Mouse (Mus musculus): Measurements from ENCODE around the gene Adgra1. TPM values are rescaled to one million over a fixed set of nuclear protein-coding genes. Genes with fewer than 3 reads are reported as not detected.

Gene Adgra1
- polyA plus RNA-seq, 1 experiment: 0.14 TPM

DNA sequence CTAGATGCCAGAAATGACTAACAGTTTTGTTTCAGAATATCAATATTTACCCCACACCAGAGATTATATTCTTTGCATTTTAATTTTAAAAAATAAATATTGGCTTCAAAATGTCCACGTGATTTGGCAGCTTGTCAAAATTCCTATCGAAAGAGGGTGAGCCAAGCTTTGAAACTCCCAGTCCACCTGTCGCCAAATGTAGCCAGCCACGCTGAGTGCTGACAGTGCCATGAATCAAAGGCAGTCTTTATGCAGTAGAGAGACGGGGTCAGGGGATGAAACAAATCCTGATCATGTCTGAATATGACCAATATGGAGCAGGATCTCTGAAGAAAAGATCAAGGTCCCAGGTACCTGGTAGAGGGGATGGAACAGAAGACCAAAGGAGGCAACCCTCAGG, 57.8 kb downstream of the Adgra1 start:
- Histone ChIP-seq H3K36me3 (ENCODE audit: control insufficient read depth, insufficient read depth) (no peaks in the 10 kb centered on the region), H3K79me3 (ENCODE audit: low read depth) (no peaks in the 10 kb centered on the region), H3ac (ENCODE audit: control insufficient read depth, insufficient read length, low read depth) (no peak overlapping the region), H3K79me2 (ENCODE audit: control insufficient read depth, insufficient read depth) (no peaks in the 10 kb centered on the region), H3K4me3 (ENCODE audit: insufficient read depth, poor library complexity, severe bottlenecking) (no peak overlapping the region), H3K27me3 (ENCODE audit: control insufficient read depth, insufficient read depth, insufficient read length) (peaks cover 24% of the 10 kb centered on the region)
- TF ChIP-seq FOSL1 (IDR thresholded peaks at IDR 0.05; ENCODE audit: insufficient read depth, low read length, poor library complexity, severe bottlenecking) (no peak), USF1 (IDR thresholded peaks at IDR 0.05; ENCODE audit: low read depth) (no peak), MYOD1 (IDR thresholded peaks at IDR 0.05; ENCODE audit: control insufficient read depth, insufficient read length, low read depth) (peak; percentile 72)

DNA sequence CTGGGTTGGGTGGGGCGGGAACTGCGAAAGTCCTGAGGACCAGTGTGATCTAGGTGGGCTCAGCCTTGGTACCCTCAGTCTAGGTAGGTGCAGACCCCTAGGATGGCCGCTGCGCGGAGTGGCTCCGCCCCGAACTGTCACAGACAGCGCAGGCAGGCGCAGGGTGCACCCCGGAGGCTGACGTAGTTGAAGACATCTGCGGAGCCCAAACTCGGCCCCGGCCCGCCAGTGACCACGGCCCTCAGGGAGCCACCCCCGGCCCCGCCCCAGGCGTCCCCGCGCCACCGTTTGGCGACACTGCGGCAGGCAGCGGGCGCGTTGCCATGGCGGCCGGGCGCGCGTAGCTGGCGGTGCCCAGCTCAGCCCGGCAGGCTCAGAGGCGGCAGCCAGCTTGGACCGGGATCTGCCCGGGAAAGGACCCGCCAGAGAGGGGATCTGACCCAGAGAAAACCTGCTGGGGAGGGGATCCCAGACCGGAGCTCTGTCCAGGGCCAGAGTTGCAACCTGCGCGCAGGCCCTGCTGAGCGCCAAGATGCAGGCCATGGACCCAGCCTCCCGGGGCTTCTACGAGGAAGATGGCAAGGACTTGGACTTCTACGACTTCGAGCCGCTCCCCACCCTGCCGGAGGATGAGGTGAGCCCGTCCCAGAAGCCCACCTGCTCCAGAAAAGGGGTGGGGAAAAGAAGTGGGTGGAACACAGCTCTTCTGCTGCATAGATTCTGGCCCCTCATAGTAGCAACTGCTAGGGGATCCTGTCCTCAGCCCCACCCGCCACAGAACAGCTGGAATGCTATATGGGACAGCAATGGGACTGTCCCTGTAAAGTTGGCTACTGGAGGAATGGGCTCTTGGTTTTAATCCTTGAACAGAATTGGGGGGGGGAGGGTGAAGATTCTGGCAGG, 60.9 kb downstream of the Adgra1 start, which contains the start of gene Kndc1:
TSS of gene Kndc1 (plus strand) at position 42 of the 903 bp plus-strand sequence.
- peaks cover 35% of the 10 kb centered on the region for H3K27me3 ChIP-seq (ENCODE audit: control insufficient read depth, insufficient read depth, insufficient read length)

DNA sequence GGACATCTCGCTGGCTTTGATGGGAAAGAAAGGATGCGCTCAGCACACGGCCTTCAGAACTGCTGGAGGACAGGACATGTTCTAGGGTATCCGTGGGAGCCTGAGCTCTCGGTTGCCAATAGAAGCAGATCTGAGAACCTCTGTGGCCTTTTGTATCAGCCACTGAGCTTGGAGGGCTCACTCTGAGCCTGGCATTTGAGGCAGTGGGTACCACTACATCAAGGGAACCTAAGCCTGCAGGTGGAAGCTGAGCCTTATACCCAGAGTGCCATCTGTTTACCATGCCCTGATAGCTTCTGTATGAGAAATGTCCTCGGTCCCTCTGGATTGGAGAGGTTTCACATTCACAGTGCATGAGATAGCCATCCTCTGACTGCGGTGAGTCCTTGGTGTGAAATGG, 62.3 kb downstream of the Adgra1 start:
- H3ac ChIP-seq (ENCODE audit: control insufficient read depth, insufficient read length, low read depth): no peak overlapping the region
- H3K79me3 ChIP-seq (ENCODE audit: low read depth): no peaks in the 10 kb centered on the region
- TF ChIP-seq FOSL1 (IDR thresholded peaks at IDR 0.05; ENCODE audit: insufficient read depth, low read length, poor library complexity, severe bottlenecking) (no peak), USF1 (IDR thresholded peaks at IDR 0.05; ENCODE audit: low read depth) (no peak), MAX (IDR thresholded peaks at IDR 0.05) (no peak), MYOD1 (IDR thresholded peaks at IDR 0.05; ENCODE audit: control insufficient read depth, insufficient read length, low read depth) (no peak), CEBPB (IDR thresholded peaks at IDR 0.05; ENCODE audit: low read depth) (no peak), CTCF (IDR thresholded peaks at IDR 0.05; ENCODE audit: control insufficient read depth, insufficient read depth, insufficient read length) (no peak), MYOG (IDR thresholded peaks at IDR 0.05; ENCODE audit: control insufficient read depth, extremely low read depth, insufficient read length) (no peak)
- peaks cover 46% of the 10 kb centered on the region for H3K27me3 ChIP-seq (ENCODE audit: control insufficient read depth, insufficient read depth, insufficient read length)
- no peaks in the 10 kb centered on the region for H3K79me2 ChIP-seq (ENCODE audit: control insufficient read depth, insufficient read depth)
- no peaks in the 10 kb centered on the region for H3K36me3 ChIP-seq (ENCODE audit: control insufficient read depth, insufficient read depth)
- H3K4me3 ChIP-seq (ENCODE audit: insufficient read depth, poor library complexity, severe bottlenecking): no peak overlapping the region

More for the DNA sequence above, 60.9 kb downstream of the Adgra1 start, which contains the start of gene Kndc1:
- no peaks in the 10 kb centered on the region for H3K79me3 ChIP-seq (ENCODE audit: low read depth)
- H3K79me2 ChIP-seq (ENCODE audit: control insufficient read depth, insufficient read depth): no peaks in the 10 kb centered on the region
- TF ChIP-seq MAX (IDR thresholded peaks at IDR 0.05) (no peak), USF1 (IDR thresholded peaks at IDR 0.05; ENCODE audit: low read depth) (no peak), CEBPB (IDR thresholded peaks at IDR 0.05; ENCODE audit: low read depth) (no peak), FOSL1 (IDR thresholded peaks at IDR 0.05; ENCODE audit: insufficient read depth, low read length, poor library complexity, severe bottlenecking) (no peak)
- H3ac ChIP-seq (ENCODE audit: control insufficient read depth, insufficient read length, low read depth): no peak within 1 kb of the TSS
- H3K36me3 ChIP-seq (ENCODE audit: control insufficient read depth, insufficient read depth): no peaks in the 10 kb centered on the region
- no peak within 1 kb of the TSS for H3K4me3 ChIP-seq (ENCODE audit: insufficient read depth, poor library complexity, severe bottlenecking)

DNA sequence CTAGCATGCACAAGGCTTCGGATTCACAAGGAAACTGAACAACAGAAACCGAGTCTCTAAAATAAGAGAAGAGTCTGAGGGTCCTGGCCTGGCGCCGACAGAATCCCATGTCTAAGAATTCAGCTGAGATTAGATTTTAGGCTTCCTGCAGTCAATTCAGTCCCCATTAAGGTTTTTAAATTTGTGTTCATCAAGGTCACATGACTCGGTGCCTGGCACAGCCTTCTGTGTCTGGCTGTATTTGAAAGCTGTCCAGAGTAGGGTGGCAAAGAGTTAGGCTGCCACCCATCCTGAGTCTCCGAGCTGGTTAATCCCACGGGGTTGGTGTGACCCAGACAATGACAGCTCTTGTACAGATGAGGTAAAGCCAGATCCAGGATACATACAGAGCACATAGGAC, 62.8 kb downstream of the Adgra1 start:
- no peaks in the 10 kb centered on the region for H3K79me2 ChIP-seq (ENCODE audit: control insufficient read depth, insufficient read depth)
- H3ac ChIP-seq (ENCODE audit: control insufficient read depth, insufficient read length, low read depth): no peak overlapping the region
- no peak overlapping the region for H3K4me3 ChIP-seq (ENCODE audit: insufficient read depth, poor library complexity, severe bottlenecking)
- H3K36me3 ChIP-seq (ENCODE audit: control insufficient read depth, insufficient read depth): no peaks in the 10 kb centered on the region
- H3K79me3 ChIP-seq (ENCODE audit: low read depth): no peaks in the 10 kb centered on the region
- peaks cover 49% of the 10 kb centered on the region for H3K27me3 ChIP-seq (ENCODE audit: control insufficient read depth, insufficient read depth, insufficient read length)
- no peak for TF ChIP-seq FOSL1 (IDR thresholded peaks at IDR 0.05; ENCODE audit: insufficient read depth, low read length, poor library complexity, severe bottlenecking)

DNA sequence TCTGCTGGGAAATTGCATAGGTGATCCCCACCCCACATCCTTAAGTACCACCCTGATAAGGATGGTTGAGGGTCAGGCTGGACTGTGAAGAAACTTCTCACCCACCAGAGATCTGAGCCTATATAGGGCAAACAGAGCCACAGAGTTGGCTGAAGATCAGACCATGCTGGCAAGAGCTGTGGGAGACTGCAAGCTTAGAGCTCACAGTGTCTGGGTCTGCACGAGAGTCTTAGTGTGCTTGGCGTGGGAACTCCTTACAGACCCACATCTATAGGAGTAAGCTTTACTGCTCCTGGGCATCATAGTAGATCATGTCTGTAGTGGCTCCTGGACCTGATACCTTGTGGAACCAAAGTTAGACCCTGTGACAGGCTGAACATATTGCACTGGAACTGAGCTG, 64.6 kb downstream of the Adgra1 start:
- TF ChIP-seq MAX (IDR thresholded peaks at IDR 0.05) (no peak), FOSL1 (IDR thresholded peaks at IDR 0.05; ENCODE audit: insufficient read depth, low read length, poor library complexity, severe bottlenecking) (no peak), CEBPB (IDR thresholded peaks at IDR 0.05; ENCODE audit: low read depth) (no peak), USF1 (IDR thresholded peaks at IDR 0.05; ENCODE audit: low read depth) (no peak), MYOD1 (IDR thresholded peaks at IDR 0.05; ENCODE audit: control insufficient read depth, insufficient read length, low read depth) (no peak), CTCF (IDR thresholded peaks at IDR 0.05; ENCODE audit: control insufficient read depth, insufficient read depth, insufficient read length) (no peak), MYOG (IDR thresholded peaks at IDR 0.05; ENCODE audit: control insufficient read depth, extremely low read depth, insufficient read length) (no peak)
- Histone ChIP-seq H3K36me3 (ENCODE audit: control insufficient read depth, insufficient read depth) (no peaks in the 10 kb centered on the region), H3K4me3 (ENCODE audit: insufficient read depth, poor library complexity, severe bottlenecking) (no peak overlapping the region), H3K27me3 (ENCODE audit: control insufficient read depth, insufficient read depth, insufficient read length) (peaks cover 51% of the 10 kb centered on the region), H3K79me2 (ENCODE audit: control insufficient read depth, insufficient read depth) (no peaks in the 10 kb centered on the region), H3ac (ENCODE audit: control insufficient read depth, insufficient read length, low read depth) (no peak overlapping the region), H3K79me3 (ENCODE audit: low read depth) (no peaks in the 10 kb centered on the region)

DNA sequence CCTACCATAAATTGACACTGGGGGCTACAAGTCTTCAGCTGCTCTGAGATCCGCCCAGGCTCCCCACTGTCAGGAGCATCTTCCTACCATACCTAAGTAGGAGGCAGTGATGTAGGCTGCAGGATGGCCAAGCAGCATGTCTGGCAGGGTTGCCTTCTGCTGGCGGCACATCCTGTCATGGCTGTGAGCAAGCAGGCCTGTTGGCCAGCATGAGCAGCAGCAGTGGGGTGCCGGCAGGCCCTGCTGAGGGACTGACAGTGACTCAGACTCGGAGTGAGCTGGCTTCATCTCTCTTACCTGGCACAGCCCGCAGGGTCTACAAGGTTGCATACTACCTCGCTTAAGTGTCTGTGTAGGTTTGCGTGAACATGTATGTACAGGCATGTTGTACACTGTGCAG, 65.5 kb downstream of the Adgra1 start:
- TF ChIP-seq MAX (IDR thresholded peaks at IDR 0.05) (no peak), CEBPB (IDR thresholded peaks at IDR 0.05; ENCODE audit: low read depth) (no peak), CTCF (IDR thresholded peaks at IDR 0.05; ENCODE audit: control insufficient read depth, insufficient read depth, insufficient read length) (no peak), FOSL1 (IDR thresholded peaks at IDR 0.05; ENCODE audit: insufficient read depth, low read length, poor library complexity, severe bottlenecking) (no peak), MYOG (IDR thresholded peaks at IDR 0.05; ENCODE audit: control insufficient read depth, extremely low read depth, insufficient read length) (no peak), USF1 (IDR thresholded peaks at IDR 0.05; ENCODE audit: low read depth) (no peak), MYOD1 (IDR thresholded peaks at IDR 0.05; ENCODE audit: control insufficient read depth, insufficient read length, low read depth) (no peak)
- H3K4me3 ChIP-seq (ENCODE audit: insufficient read depth, poor library complexity, severe bottlenecking): no peak overlapping the region
- no peaks in the 10 kb centered on the region for H3K79me2 ChIP-seq (ENCODE audit: control insufficient read depth, insufficient read depth)
- no peaks in the 10 kb centered on the region for H3K36me3 ChIP-seq (ENCODE audit: control insufficient read depth, insufficient read depth)
- H3K79me3 ChIP-seq (ENCODE audit: low read depth): no peaks in the 10 kb centered on the region
- peaks cover 49% of the 10 kb centered on the region for H3K27me3 ChIP-seq (ENCODE audit: control insufficient read depth, insufficient read depth, insufficient read length)
- H3ac ChIP-seq (ENCODE audit: control insufficient read depth, insufficient read length, low read depth): no peak overlapping the region

Data from C2C12 (cell line).